Mouse (Mus musculus) brain, embryonic 18.5 days (tissue): ENCODE measurements around the gene Hyal3.

Experiments
- DNase-seq: peaks from one replicate; pipeline ENCODE4 v3.0.0-alpha.2; 2012; ENCODE audit warnings: low read depth, low spot score

Gene Hyal3

DNA sequence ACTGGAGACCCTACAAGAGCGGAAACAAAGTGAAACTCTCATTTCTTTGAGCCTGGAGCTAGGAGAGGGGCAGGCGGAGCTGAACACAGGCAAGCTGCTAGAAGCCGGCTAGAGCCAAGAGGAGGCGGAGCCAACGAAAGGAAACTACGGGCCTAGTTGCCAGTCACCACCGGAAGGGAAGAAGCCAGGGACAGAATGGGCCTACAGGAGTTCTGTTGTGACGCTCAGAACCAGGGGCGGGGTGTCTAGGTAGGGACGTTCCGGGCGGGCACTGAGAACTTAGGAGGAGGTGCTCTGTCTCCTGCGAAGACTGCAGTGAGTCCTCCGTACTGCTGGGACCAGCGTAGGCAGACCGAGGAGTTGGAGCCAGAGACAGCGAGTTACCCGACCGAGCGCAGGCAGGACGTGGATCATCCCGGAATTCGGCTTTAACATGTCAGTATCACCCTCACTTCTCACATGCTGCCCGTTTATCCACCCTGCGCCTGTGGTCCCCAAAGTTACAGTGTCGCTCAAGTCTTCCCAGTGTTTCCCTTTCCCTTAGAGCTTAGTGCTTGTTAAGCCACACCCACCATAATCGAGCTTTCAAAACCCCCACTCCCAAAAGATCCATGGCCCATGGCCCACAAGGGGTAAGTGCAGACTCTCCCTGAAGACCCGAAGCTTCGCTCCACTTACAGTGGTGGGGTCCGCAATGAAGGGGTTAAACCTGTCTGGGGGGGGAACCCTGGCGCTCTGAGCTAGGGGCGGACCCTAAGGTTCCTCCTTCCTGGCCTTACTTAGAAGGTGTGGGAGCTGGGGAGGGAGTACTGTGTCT, at the start of gene Hyal3:
Gene Hyal3, plus strand, starts transcription at position 318 of the 817 bp plus-strand sequence.
- DNase-seq = no peak

DNA sequence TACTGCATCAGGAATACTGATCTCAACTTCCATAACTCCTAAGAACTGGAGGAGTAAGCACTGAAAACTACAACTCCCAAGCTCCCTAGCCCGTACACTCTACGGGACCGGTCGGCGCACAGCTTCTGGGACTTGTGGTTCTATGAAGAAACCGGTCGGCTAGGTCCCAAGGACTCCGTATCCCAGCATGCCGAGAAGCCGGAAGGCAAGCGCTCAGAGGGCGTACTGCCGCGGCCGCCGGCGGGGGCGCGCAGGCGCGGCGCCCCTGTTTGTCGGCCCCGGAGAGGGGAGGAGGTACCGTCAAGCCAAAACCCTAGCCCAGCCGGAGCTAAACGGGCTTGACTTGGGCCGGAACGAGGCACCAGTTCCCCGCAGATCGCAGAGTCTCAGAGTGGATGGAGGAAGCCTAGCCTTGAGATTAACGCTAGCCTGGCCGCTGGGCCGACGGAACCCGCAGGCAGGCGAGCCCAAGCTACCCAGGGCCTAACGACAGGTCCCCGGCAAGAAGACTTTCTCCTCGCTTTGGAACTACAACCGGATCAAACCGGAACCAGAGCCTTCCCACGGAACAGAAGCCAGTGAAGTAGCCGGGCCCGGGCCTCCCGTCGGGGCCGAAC, 46.7 kb upstream of the Hyal3 start, which contains the start of gene Tmem115:
Gene Tmem115, plus strand, starts transcription at position 155 of the 617 bp plus-strand sequence.
- DNase-seq = peak; percentile 97

DNA sequence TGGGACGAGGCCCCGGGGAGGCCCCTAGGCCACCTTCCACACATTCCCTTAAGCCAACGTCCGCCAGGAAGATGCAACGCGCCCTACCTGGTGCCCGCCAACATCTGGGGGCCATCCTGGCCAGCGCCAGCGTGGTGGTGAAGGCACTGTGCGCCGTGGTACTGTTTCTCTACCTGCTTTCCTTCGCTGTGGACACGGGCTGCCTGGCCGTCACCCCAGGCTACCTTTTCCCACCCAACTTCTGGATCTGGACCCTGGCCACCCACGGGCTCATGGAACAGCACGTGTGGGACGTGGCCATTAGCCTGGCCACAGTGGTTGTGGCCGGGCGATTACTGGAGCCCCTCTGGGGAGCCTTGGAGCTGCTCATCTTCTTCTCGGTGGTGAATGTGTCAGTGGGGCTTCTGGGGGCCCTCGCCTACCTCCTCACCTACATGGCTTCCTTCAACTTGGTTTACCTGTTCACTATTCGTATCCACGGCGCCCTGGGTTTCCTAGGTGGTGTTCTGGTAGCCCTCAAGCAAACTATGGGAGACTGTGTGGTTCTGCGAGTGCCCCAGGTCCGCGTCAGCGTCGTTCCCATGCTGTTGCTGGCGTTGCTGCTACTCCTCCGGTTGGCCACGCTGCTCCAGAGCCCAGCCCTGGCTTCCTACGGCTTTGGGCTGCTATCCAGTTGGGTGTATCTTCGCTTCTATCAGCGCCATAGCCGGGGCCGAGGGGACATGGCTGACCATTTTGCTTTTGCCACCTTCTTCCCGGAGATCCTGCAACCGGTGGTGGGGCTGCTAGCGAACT, 46.0 kb upstream of the Hyal3 start:
- DNase-seq = no peak

DNA sequence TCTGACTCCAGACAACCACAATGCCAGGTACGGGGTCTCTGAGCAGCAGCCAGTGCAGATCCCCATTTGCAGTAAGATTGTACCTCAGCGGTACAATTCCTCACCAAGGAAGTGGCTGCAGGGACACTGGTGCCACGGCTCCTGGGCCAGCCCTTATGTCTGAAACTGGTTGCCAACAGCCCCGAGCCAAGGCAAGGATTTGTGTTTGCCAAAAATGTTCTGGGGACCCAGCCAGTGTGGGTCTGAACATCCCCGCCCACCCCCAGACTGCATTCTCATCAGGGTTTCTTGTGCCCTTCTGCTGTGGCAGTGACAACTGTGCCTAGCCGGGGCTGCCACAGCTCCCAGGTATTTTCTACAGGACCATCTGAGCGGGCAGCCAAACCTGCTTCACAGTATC, 42.4 kb upstream of the Hyal3 start:
- DNase-seq = no peak

DNA sequence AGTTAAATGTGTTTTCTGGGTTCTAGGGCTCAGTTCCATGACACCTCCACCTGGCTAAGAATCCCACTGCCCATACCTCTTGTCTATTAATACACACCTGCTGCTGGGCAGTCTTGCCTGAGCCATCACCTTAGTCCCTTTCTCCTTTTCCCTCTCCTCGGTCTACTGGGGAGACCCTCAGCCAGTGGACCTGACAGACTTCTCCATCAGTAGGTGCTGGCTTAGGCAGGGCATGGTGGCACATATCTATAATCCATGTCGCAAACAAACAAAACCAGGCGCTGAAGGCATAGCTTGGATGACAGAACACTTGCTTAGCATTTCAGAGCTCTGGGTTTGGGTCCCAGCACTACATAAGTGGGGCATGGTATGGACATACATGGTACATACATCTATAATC, 41.9 kb upstream of the Hyal3 start:
- no peak for DNase-seq

DNA sequence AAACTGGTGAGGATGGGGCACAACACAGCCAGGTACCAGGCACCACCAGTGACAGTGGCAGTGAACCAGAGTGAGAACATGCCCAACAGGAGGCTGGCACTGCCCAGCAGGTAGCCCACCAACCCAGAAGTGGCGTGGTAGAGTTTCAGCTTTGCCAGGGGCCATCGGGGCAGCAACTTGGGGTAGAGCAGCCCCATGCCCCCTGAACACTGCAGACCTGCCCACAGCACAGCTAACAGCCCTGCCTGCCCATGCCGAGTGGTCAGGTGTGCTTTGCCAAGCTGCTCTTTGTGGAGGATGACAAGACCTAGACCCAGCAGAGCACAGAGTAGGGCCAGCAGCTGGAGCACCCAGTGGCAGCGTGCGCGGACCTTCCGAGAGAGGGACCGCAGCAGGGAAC, 40.7 kb upstream of the Hyal3 start:
- DNase-seq = no peak

DNA sequence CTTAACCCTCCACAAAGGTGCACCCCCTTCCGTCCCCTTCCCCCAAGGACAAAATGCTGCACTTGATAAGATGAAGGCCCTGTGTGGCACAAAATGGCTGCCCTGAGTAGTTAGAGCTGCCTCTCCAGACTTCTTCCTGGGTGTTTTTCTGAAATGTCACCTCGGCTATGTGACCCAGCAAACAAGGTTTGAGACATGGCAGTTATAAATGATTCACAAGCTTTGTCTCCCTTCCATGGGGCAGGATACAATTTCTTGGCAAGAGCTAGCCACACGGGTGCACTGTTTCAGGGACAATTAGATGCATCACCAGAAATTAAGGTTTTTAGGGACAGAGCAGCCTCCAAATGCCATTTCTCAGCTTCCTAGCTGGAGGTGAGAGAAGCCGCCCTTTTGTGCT, 40.2 kb upstream of the Hyal3 start:
- no peak for DNase-seq

DNA sequence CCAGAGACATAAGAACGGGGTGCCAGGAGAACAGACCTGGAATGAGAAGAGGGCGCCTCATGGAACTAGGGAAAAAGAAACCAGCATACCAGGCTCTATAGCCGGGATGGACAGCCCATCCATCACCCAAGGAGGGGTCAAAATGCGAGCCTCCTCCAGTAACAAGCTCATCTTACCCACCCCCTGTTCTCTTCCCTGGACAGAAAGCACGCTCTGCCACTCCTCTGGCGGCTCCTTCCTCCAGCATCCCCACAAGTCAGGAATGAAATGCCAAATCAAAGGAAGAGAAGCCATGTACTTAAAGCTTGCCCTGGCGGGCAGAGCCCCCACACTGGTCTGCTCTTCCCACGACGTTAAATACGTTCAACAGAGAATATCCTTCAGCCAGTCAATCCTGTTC, 39.6 kb upstream of the Hyal3 start:
- DNase-seq = no peak

DNA sequence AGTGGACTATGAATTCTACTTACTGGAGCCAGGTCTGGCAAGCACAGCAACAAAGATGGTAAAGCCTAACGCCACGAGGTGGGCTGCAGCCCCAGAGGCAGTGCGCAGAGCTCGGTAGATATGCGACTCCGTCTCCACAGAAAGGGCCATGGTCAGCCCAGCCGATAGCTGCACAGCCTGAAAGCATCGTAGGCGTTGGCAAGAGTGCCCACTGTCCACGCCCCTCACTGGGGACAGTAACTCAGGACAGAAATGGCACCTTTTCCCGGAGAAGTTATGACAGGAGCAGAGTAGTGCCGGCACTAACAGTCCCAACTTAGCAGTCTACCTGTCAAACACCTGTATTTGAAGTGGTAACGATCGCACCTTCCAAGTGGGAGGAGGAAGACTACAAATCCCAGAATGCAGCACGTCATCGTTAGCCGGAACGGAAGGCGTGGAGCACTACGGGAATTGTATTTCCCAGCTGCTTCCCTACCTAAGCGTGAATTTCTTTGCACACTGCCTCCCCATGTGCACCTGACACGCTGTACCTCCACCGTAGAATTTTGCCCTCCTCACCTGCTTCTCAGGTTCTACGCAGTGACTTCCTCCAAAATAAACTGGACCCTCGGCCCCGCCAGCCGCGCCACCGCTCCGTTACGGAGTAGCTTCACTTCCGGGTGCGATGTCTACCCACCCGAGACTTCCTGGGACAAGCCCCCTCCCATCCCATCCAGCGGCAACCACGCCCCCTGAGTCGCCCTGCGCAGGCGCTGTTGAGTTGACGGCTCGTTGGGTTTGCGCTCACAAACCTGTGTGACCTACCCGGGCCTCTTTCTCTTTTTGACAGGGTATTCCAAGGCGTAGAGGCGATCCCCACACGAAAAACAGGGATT, 38.9 kb upstream of the Hyal3 start, which contains the start of the genes Cyb561d2 and Nprl2:
Gene Cyb561d2, minus strand, starts transcription at position 720 of the 878 bp plus-strand sequence.
Gene Nprl2, plus strand, starts transcription at position 753 of the 878 bp plus-strand sequence.
- DNase-seq = peak; percentile 87

DNA sequence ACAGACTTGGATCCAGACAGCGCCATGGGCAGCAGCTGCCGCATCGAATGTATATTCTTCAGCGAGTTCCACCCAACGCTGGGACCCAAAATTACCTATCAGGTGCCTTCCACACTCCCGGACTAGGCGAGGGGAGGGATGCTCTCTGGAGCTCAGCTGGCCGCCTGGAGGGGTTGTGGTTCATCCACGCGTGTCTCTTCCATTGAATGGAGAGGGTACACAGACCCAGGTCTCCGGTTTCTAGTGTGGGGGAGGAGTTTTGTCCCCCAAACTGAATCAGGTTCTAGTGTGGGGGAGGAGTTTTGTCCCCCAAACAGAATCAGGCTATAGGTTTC, 38.3 kb upstream of the Hyal3 start:
- DNase-seq = no peak

DNA sequence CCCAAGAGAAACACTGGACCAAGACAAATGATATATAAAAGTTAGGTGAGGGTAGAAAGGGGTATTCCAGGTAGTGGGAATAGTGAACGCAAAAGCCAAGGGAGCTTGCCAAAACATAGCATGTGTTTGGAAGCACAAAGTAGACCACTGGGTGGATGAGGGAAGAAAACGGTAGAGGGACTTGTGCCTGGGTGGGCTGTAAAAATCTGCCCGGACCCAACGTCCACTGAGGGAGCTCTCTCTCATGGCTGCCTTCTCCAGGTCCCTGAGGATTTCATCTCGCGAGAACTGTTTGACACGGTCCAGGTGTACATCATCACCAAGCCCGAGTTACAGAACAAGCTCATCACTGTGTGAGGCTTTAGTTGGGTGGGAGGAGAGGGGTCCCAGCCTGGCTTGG, 37.9 kb upstream of the Hyal3 start:
- no peak for DNase-seq

DNA sequence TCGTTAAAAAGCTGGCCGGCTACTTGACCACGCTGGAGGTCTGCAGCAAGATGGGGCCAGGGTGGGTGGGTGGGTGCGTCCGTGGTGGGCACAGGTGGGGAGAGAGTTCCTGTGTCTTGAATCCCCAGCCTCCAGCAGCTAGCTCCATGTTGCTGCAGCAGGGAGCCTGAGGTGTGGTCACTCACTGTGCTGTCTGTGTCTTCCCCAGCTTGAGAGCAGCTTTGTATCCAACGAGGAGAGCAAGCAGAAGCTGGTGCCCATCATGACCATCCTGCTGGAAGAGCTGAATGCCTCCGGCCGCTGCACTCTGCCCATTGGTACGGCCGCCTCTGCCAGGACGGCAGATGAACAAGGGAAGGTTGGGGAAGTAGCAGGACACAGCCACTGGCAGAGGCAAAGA, 37.3 kb upstream of the Hyal3 start:
- DNase-seq = no peak

DNA sequence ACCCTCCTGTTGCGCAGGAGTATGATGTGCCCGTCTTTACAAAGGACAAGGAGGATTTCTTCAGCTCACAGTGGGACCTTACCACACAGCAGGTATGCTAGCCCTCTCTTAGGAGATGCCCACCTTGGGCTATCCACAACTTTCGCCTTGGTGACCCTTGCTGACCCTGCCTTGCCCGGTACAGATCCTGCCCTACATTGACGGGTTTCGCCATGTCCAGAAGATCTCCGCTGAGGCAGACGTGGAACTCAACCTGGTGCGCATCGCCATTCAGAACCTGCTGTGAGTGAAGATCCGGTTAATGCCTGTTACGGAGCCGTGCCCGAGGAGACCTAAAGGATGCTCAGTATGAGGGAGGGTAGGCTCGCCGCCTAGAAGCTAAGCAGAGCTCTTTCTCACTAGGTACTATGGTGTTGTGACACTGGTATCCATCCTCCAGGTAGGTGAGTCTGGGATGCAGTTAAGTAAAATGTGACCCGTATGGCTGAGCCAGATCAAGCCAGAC, 36.4 kb upstream of the Hyal3 start:
- DNase-seq = no peak

DNA sequence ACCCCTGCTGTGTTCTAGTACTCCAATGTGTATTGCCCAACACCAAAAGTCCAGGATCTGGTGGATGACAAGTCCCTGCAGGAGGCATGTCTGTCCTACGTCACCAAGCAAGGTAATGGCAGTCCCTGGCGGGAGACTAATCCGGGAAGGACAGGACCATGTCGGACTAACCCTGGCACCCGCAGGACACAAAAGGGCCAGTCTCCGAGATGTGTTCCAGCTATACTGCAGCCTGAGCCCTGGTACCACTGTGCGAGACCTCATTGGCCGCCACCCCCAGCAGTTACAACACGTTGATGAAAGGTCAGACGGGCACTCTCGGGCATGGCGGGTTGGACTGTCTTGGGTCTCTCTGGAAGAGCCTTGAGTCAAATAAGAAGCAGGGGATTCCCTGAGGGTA, 35.9 kb upstream of the Hyal3 start:
- DNase-seq = no peak

DNA sequence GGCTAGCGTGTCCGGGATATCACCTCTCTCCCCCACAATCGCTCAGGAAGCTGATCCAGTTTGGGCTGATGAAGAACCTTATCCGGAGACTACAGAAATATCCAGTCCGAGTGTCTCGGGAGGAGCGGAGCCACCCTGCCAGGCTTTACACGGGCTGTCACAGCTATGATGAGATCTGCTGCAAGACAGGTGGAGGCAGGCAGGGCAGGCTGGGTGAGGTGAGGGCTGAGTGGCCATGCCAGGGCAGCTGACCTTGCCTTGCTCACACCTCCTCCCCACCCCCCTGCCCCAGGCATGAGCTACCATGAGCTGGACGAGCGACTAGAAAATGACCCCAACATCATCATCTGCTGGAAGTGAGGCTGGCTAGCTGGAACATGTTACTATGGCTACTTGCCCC, 35.4 kb upstream of the Hyal3 start:
- DNase-seq = no peak

DNA sequence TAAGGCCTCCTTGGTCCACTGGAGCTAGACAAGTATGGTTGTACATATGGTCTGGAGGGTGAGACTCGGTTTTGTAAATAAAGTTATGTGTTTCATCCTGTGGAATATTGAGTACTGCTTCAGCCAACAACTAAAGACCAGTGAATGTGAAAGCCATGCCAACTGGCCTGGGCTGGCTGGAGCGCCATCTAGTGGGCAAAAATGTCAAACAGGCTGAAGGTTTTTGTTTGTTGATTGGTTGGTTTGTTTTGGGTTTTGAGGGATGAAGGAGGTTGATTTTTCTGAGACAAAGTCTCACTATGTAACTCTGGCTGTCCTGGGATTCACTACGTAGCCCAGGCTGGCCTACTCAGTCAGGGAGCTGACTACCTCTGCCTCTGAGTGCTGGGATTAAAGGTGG, 35.0 kb upstream of the Hyal3 start:
- no peak for DNase-seq

DNA sequence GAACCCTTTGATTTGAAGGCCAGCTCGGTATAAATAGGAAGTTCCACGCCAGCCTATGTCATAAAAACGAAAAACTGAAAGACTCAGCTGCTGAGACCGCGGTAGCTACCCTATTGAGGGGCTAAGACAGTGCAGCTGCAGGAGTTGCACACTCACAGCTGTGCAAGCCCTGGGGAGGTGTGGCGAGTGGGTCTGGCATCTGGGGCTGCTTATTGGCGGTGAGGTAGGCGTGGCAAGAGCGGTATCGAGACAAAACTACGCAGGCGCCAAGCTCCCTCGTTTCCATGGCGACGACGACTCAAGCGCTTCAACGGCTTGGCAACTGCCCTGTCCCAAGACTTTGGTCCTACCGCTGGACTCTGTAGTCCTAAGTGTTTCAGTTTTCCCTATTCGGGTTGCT, 33.6 kb upstream of the Hyal3 start, which contains the start of gene Zmynd10:
Gene Zmynd10, plus strand, starts transcription at position 273 of the 400 bp plus-strand sequence.
- DNase-seq = peak; percentile 60

DNA sequence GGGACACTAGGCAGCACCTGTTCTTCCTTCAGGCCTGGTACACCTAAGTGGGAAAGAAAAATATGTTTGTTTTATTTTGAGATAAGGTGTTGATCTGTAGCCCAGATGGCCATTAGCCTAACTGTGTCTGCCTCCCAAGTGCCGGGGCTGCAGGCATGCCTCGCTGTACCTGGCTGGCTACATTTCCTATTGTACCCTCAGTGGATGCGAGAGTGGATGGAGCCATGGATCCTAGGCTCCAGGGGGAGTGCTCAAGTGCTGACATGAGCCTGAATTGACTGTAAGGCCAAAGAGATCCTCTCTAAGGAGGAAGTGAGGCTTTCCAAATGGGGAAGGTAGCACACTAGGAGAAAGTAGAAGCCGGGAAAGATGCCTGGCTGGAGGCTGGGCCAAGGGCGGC, 32.7 kb upstream of the Hyal3 start:
- DNase-seq = no peak

DNA sequence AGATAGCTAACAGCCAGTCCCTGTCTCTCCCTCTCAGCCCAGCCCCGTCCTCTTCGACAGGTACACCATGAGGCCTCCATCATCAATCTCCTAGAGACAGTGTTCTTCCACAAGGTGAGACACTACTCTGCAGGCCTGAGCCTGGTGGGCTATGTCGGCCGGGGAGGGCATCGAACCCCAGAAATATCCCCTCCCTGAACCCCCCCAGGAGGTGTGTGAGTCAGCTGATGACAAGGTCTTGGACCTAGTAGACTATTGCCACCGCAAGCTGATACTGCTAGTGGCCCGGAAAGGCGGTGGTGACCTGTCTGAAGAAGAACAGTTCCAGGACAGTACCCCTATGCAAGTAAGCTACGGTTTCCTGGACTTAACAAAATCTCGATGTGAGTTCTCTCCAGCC, 31.8 kb upstream of the Hyal3 start:
- no peak for DNase-seq

DNA sequence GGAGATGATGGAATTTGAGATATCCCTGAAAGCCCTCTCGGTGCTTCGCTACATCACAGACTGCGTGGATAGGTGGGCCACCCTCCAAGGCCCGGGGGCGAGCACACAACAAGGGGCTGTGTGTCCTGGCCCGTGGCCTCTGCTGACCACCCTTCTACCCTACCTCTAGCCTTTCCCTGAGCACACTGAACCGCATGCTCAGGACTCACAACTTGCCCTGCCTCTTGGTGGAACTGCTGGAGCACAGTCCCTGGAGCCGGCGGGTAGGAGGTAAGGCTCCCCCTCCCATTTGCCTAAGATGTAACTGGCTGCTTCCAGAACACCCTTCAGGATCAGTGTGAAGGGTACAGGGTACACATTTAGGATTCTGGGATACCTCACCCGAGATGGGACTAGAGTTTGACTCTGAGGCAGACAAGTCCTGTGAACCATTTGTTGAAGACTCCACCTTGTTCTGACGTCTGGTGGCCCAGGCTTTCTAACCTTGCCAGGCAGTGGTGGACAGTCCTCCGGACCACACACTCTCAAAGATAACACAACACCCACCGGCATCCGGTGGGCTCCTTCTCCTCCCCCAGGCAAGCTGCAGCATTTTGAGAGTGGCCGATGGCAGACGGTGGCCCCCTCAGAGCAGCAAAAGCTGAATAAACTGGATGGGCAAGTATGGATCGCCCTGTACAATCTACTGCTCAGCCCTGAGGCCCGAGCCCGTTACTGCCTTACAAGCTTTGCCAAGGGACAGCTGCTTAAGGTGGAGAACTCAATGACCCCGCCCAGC, 31.1 kb upstream of the Hyal3 start:
- no peak for DNase-seq
